Mouse (Mus musculus) c-Kit-positive CD71-positive TER-119-positive erythroid progenitor cells, embryonic 14.5 days (primary cell): ENCODE results near the gene Lingo1.
A peak's percentile ranks its signal among the peaks of the same experiment; 100 is the strongest.

ENCODE experiments used
- DNase-seq: peaks from one replicate; pipeline ENCODE4 v3.0.0-alpha.2; 2013; ENCODE audit warnings: low spot score

The Lingo1 gene

GRCm38 (mm10) chr9:56795721-56796655, at the start of gene Lingo1:
Lingo1 (minus strand) TSS chr9:56796468.
- no peak for DNase-seq

GRCm38 (mm10) chr9:56844644-56845043, 48.4 kb upstream of the Lingo1 start:
- no peak for DNase-seq

- DNase-seq = peak; percentile 26
Observed at GRCm38 (mm10) chr9:56843679-56844188, 47.5 kb upstream of the Lingo1 start.

DNA sequence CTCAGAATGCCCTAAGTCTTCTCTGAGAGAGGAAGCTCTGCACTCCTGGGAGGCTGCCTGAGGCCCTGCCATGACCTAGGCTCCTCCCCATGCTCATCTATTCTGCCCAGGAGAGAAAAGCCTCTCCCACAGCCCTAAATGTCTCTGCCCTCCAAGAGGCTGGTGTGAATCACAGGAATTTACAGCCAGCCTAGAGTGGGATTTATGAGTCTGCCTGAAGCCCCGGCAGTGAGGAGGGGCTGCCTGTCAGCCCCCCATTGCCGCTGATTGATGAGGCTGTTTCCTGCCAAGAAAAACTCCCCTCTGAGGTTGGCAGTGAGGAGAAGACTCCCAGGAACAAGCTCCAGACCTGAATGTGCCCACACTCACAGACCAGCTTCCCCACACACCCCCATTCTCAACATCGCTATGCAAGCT, 46.0 kb upstream of the Lingo1 start:
- no peak for DNase-seq

DNA sequence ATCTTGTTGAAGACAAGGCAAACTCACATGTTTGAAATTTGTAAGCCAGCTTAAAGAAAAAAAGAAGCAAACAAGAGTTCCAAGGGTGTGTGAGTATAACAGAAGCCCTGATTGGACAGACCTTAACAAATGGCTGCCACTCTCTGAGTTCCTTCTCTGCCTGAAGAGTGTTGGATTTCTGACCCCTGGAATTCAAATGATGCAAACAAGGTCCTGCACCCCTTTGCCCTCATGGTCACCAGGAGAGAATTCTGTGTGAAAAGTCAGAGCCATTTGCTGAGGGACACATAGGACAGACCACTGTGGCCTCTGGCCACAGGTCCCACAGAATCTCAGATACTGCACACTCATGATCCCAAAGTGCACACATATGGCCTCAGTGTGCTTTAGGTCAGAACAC, 45.6 kb upstream of the Lingo1 start:
- DNase-seq = no peak

DNA sequence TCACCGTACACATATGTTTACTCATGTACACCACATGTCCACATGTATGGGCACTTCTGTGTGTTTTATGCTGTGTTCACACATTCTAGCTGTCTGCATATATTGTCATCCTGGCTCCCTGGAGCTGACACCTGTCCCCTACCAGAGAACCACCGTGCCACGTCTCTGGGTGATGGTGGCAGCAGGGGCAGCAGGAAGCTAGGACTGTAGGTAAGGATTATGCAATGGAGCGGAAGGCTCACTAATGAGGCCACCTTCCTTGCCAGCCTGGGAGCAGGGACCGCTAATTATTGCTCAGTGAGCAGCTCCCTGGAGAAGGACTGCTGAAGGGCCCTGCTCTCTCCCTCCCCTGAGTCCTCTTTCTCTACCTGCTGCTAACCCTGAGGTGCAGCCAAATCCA, 44.5 kb upstream of the Lingo1 start:
- no peak for DNase-seq

DNA sequence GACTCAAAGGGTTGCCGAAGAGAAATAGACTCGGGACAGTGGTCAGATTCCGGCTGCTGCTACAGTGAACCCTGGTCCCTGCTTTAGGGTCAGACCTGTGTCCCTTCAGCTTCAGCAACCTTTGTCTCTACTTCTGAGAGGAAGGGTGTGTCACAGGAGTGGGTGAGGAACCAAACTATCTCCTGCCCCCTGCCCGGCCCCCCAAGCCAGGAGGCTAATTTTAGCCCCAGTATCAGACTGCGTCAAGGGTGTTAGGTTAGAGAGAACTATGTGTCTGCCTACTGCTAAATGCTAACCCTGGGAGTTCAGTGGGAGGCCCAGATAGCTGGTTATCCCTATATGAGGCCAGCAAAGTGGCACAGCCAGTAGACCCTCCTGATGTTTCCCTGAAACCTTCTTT, 38.9 kb upstream of the Lingo1 start:
- DNase-seq = no peak

GRCm38 (mm10) chr9:56832900-56833299, 36.6 kb upstream of the Lingo1 start:
- DNase-seq = no peak

DNA sequence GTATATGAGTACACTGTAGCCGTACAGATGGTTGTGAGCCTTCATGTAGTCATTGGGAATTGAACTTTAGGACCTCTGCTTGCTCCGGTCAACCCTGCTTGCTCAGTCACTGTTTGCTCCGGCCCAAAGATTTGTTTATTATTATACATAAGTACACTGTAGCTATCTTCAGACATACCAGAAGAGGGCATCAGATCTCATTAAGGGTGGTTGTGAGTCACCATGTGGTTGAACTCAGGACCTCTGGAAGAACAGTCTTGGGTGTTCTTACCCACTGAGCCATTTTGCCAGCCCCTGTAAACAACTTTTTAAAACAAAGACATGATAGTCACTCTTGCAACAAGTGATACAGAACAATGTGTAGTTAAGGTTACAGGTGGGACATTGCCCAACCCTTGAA, 35.6 kb upstream of the Lingo1 start:
- no peak for DNase-seq

DNA sequence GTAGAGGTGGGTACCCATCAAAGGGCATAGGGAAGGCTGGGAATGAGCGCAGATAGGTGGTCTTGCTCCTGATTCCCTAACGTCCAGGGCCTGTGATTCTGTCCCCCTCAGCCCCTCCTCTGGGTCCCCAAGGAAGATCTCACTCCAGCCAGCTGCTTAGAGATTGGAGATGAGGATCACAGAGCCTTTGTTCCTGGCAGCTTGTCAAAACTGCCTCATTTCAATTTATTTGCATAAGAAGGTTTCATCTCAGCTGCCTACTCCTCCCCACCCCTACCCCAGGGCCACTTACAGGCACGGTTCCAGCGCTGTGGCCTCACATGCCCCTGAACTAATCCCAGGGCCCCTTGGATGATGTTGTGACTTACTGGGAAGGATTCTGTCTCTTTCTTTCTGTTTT, 33.9 kb upstream of the Lingo1 start:
- no peak for DNase-seq

GRCm38 (mm10) chr9:56828841-56829240, 32.6 kb upstream of the Lingo1 start:
- DNase-seq = no peak

DNA sequence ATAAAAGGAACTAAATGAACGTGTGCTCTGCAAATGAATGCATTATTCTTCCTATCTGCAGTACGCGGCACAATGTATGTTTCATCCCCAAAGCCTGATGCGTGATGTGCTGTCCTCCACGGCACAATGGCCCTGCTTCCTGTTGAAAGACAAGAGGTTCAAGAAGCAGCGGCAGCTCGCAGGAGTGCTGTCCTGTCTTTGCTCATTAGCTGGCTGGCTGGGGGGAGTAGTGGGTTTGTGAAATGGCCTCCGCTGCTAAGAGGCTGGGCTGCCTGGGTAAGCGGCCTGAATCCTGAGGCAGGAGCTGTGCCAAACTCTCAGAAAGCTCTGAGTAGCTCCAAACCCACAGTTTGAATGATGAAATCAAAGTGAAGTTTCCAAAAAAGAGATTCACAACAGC, 31.9 kb upstream of the Lingo1 start:
- DNase-seq = no peak

- no peak for DNase-seq
Observed at GRCm38 (mm10) chr9:56825476-56826213, 29.4 kb upstream of the Lingo1 start.

- no peak for DNase-seq
Observed at GRCm38 (mm10) chr9:56824900-56825299, 28.6 kb upstream of the Lingo1 start.

DNA sequence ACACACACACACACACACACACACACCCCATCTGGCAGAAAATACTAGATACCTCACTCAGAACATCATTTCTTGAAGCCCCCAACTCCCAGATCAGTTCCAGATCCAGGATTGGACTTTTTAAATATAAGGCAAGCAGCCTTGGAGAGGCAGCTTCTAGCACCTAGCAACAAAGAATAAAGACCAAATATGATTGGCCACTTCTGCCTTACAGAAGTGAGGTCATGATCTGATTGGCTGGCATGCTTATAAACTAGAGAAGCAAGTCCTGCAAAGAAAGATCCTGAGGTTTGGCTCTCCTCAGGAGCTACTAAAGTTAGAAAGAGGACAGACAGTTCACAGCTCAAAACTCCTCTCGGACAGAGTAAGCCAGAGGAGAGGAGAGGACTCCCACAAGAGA, 14.6 kb upstream of the Lingo1 start:
- DNase-seq = no peak

- DNase-seq = no peak
Observed at GRCm38 (mm10) chr9:56807990-56808389, 11.7 kb upstream of the Lingo1 start.

DNA sequence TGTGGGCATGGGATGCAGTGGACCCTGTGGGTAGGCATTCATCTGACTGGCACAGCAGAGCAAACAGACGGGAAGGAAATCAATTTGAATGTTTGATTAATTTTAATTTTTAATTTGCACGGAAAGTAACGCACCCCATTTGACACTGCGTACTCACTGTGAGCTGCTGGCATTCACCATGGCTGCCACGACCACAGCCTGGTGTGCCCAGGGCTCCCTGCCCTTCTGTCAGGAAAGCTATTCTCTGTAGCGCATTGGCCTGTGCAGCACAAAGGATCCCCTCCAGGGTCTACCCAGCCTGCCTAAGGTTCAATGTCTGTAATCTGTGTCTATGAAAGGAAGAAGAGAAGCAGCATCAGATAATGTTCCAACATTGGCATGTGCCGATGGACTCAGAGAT, 6.9 kb upstream of the Lingo1 start:
- no peak for DNase-seq

GRCm38 (mm10) chr9:56797876-56798275, 1.6 kb upstream of the Lingo1 start:
- no peak for DNase-seq

DNA sequence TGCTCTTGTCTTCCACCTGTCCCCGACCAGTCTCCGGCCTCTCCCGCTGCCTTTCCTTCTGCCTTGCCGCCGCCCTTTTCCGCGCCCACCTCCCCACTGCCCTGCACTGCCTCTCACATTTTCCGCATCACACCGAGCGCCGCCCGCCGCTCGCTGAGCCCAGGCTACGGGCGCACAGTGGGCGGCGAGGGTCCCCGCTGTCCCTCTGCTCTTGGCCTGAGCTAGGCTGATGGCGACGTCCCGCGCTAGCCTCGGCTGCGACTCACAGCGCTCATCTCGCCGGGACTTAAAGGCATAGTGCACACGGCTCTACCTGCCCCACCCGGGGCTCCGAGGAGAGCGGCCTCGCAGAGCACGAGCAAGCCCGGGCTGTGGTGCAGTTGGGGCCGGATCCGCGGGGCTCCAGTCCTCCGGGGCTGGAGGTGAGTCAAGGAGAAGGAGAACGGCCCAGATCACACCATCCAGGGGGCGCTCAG, 426 bp upstream of the Lingo1 start:
- DNase-seq = no peak

DNA sequence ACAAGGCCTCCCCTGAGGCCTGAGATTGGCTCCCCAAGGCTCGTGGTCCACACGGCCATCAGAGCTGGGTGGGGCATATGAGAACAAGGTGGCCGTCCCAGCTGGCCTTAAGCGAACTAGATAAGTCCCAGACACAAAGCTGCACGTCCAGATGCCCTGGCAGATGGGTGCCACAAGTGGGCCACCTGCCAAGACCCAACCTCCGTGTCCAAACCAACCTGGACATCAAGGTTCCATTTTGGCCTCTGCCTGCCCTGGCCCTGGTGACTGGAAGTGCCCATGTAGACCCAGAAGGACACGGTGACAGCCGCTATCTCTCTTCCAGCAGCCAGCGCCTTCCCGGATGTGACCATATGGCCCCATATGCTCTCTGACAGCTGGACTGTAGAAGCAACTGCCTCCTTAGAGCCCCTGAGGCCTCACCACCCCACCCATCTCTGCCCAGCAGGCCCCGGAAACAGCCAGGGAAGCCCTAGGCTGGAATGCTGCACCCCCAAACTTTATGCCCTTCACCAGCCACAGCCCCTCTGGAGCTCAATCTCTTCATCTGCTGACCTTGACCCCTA, 4.5 kb downstream of the Lingo1 start:
- no peak for DNase-seq

DNA sequence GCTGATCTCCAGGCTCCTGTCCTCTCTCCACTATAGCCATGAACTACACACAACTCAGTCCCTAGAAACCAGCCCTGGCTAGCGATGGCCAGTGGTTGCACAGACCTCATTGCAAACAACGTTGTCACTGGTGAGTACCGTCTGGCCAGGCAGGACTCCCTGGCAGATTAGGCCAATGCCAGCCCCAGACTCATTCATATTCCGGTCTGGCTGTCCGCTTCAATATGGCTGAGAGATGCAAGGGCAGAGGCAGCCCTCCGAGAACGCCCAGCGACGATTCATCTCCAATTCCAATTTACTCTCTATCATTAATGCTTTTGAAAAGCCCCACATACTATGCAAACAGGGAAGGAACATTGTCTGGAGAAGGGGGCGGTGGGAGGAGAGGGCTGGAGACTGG, 11.7 kb downstream of the Lingo1 start:
- no peak for DNase-seq
